Mouse (Mus musculus) G1E (cell line): Measurements from ENCODE around the gene Ptar1. TPM values are rescaled to one million over a fixed set of nuclear protein-coding genes. Genes with fewer than 3 reads are reported as not detected.

Experiments
- ATAC-seq: 2 replicates; pipeline ENCODE4 v1.8.0; 2016; ENCODE audit warnings: mild to moderate bottlenecking; ENCODE audit not compliant: insufficient number of reproducible peaks, poor library complexity, low FRiP score, severe bottlenecking; ENCODE audit errors: extremely low read depth
- DNase-seq: peaks from one replicate; pipeline ENCODE4 v3.0.0; 2012; ENCODE audit warnings: low spot score
- H3K27me3 ChIP-seq: 2 replicates; pipeline ENCODE4 v1.6.1; 2012; ENCODE audit warnings: mild to moderate bottlenecking, low read length, inconsistent platforms; ENCODE audit not compliant: insufficient read depth
- H3K36me3 ChIP-seq: replicated peaks from 2 replicates; pipeline ENCODE3; 2012; ENCODE audit warnings: mild to moderate bottlenecking, inconsistent platforms
- H3K4me1 ChIP-seq: 2 replicates; pipeline ENCODE4 v1.6.1; 2012; ENCODE audit warnings: low read depth, low read length, inconsistent platforms, mixed read lengths; ENCODE audit not compliant: insufficient read depth
- H3K4me3 ChIP-seq: 2 replicates; pipeline ENCODE4 v1.5.1; 2012; ENCODE audit warnings: low read depth, mild to moderate bottlenecking, inconsistent platforms, low read length, moderate library complexity, mixed read lengths
- H3K9me3 ChIP-seq: replicated peaks from 2 replicates; pipeline ENCODE4 v1.6.1; 2012; ENCODE audit warnings: inconsistent platforms
- CTCF ChIP-seq: IDR thresholded peaks from 2 replicates; pipeline ENCODE4 v1.5.1; 2012; ENCODE audit warnings: low read depth, low read length, inconsistent platforms, mixed read lengths
- GATA1 ChIP-seq: IDR thresholded peaks from 2 replicates; pipeline ENCODE4 v1.6.1; 2012; ENCODE audit warnings: borderline replicate concordance, low read length, inconsistent platforms, mixed read lengths
- GATA2 ChIP-seq: IDR thresholded peaks from 2 replicates; pipeline ENCODE4 v1.6.1; 2012; ENCODE audit warnings: low read depth, low read length, inconsistent platforms, borderline replicate concordance
- POLR2AphosphoS5 ChIP-seq: IDR thresholded peaks from 2 replicates; pipeline ENCODE4 v1.6.1; 2012; ENCODE audit warnings: low read depth, low read length, inconsistent platforms; ENCODE audit not compliant: insufficient replicate concordance
- TAL1 ChIP-seq: conservative IDR thresholded peaks from 2 replicates; pipeline ENCODE4 v1.6.1; 2012; ENCODE audit warnings: low read depth, low read length, inconsistent platforms, mixed read lengths
- polyA plus RNA-seq: library from polyadenylated mRNA; stranded (reverse); fragments of >175 nt; gene quantifications from 2 replicates; pipeline ENCODE4 v1.2.3, GENCODE M21; 2012
- total RNA-seq, 2 experiments: library from RNA; stranded (forward) in 1 of 2; stranded (reverse) in 1 of 2; fragments of 200-1000 nt in 1 of 2; fragments of >200 nt in 1 of 2; fragmentation: Nextera tagmentation in 1 of 2; gene quantifications; 2 replicates each; pipeline ENCODE4 v1.2.3; 2014 to 2017

Ptar1 gene
- total and polyA plus RNA-seq, 3 experiments: 0.63 to 25.4 (median 19.9) TPM

- no peak for DNase-seq
Observed at GRCm38 (mm10) chr19:23705383-23705782, 18.2 kb downstream of the Ptar1 start.

GRCm38 (mm10) chr19:23746506-23746905, 59.3 kb downstream of the Ptar1 start:
- Histone ChIP-seq H3K4me3 (no peak overlapping the region), H3K36me3 (no peaks in the 10 kb centered on the region), H3K9me3 (no peaks in the 10 kb centered on the region), H3K4me1 (no peaks in the 10 kb centered on the region), H3K27me3 (peaks cover 4% of the 10 kb centered on the region; the same call in 1 of the 2 replicates)
- DNase-seq (no peak), ATAC-seq (no peak)
- no peak for TF ChIP-seq GATA1
- TF ChIP-seq GATA2: no peak
- TF ChIP-seq POLR2AphosphoS5: no peak
- TF ChIP-seq CTCF: no peak
- TF ChIP-seq TAL1: no peak

More at GRCm38 (mm10) chr19:23705383-23705782, 18.2 kb downstream of the Ptar1 start:
- no peaks in the 10 kb centered on the region for H3K27me3 ChIP-seq
- no peak for TF ChIP-seq TAL1
- TF ChIP-seq GATA1: no peak
- TF ChIP-seq GATA2: no peak
- no peak for TF ChIP-seq CTCF
- TF ChIP-seq POLR2AphosphoS5: no peak
- H3K36me3 ChIP-seq: peaks cover 82% of the 10 kb centered on the region
- ATAC-seq: no peak
- H3K4me1 ChIP-seq: no peaks in the 10 kb centered on the region
- no peak overlapping the region for H3K4me3 ChIP-seq
- H3K9me3 ChIP-seq: no peaks in the 10 kb centered on the region

GRCm38 (mm10) chr19:23757011-23757410, 69.8 kb downstream of the Ptar1 start:
- Histone ChIP-seq H3K9me3 (no peaks in the 10 kb centered on the region), H3K36me3 (no peaks in the 10 kb centered on the region), H3K27me3 (peaks cover 35% of the 10 kb centered on the region), H3K4me1 (peaks cover 16% of the 10 kb centered on the region), H3K4me3 (no peak overlapping the region)
- TF ChIP-seq CTCF (no peak), POLR2AphosphoS5 (no peak), GATA1 (no peak), TAL1 (no peak), GATA2 (no peak)
- DNase-seq: no peak
- no peak for ATAC-seq

- TF ChIP-seq CTCF: peak; percentile 81
- TF ChIP-seq TAL1: no peak
- Histone ChIP-seq H3K4me1 (peaks cover 16% of the 10 kb centered on the region), H3K9me3 (no peaks in the 10 kb centered on the region), H3K27me3 (peaks cover 35% of the 10 kb centered on the region), H3K4me3 (peak overlapping the region; percentile 79), H3K36me3 (no peaks in the 10 kb centered on the region)
- DNase-seq (peak; percentile 83), ATAC-seq (no peak)
Observed at GRCm38 (mm10) chr19:23757961-23758553, 70.8 kb downstream of the Ptar1 start.

- peak; percentile 55 for DNase-seq
- TF ChIP-seq CTCF (no peak), POLR2AphosphoS5 (no peak), GATA2 (no peak), GATA1 (no peak), TAL1 (no peak)
- peak within 1 kb of the TSS; percentile 79 for H3K4me3 ChIP-seq
- peaks cover 16% of the 10 kb centered on the region for H3K4me1 ChIP-seq
- H3K9me3 ChIP-seq: no peaks in the 10 kb centered on the region
- H3K36me3 ChIP-seq: no peaks in the 10 kb centered on the region
- ATAC-seq: no peak
- peaks cover 36% of the 10 kb centered on the region for H3K27me3 ChIP-seq
Observed at GRCm38 (mm10) chr19:23758554-23759321, 71.5 kb downstream of the Ptar1 start, which contains the start of gene Apba1. TSS of gene Apba1 (plus strand) at chr19:23758887.

- H3K4me3 ChIP-seq: peak overlapping the region; percentile 79; the same call in 1 of the 2 replicates
- peaks cover 16% of the 10 kb centered on the region for H3K4me1 ChIP-seq
- H3K36me3 ChIP-seq: no peaks in the 10 kb centered on the region
- TF ChIP-seq GATA1 (no peak), TAL1 (no peak)
- H3K9me3 ChIP-seq: no peaks in the 10 kb centered on the region
- no peak for DNase-seq
- H3K27me3 ChIP-seq: peaks cover 40% of the 10 kb centered on the region
- ATAC-seq: no peak
Observed at GRCm38 (mm10) chr19:23759322-23759945, 72.2 kb downstream of the Ptar1 start.
